Mouse (Mus musculus) ovary, postnatal 14 days (tissue): Measurements from ENCODE around the gene Colca2.

ENCODE experiments used
- DNase-seq: peaks from one replicate; pipeline ENCODE4 v3.0.0; 2022; ENCODE audit warnings: low spot score

Colca2 gene

GRCm38 (mm10) chr9:51272102-51272501 lies 6.3 kb downstream of the Colca2 start:
- DNase-seq = no peak

- DNase-seq = no peak
These were observed 7.3 kb downstream of the Colca2 start for GRCm38 (mm10) chr9:51271073-51271472.

- DNase-seq = no peak
These were observed 9.5 kb downstream of the Colca2 start for GRCm38 (mm10) chr9:51268852-51269251.

- DNase-seq = no peak
These were observed 19.9 kb downstream of the Colca2 start for GRCm38 (mm10) chr9:51258426-51258825.

- DNase-seq = no peak
These were observed 21.4 kb downstream of the Colca2 start for GRCm38 (mm10) chr9:51256780-51257502.

GRCm38 (mm10) chr9:51238741-51239385 lies 39.5 kb downstream of the Colca2 start:
- no peak for DNase-seq

- DNase-seq = no peak
These were observed 46.2 kb downstream of the Colca2 start for GRCm38 (mm10) chr9:51232163-51232562.

- DNase-seq = no peak
These were observed 47.5 kb downstream of the Colca2 start for GRCm38 (mm10) chr9:51230701-51231389.

GRCm38 (mm10) chr9:51225636-51226166 lies 52.7 kb downstream of the Colca2 start:
- no peak for DNase-seq
